Comparison of ENCODE assay signal across 27 mouse cellular contexts in the genomic region with DNA sequence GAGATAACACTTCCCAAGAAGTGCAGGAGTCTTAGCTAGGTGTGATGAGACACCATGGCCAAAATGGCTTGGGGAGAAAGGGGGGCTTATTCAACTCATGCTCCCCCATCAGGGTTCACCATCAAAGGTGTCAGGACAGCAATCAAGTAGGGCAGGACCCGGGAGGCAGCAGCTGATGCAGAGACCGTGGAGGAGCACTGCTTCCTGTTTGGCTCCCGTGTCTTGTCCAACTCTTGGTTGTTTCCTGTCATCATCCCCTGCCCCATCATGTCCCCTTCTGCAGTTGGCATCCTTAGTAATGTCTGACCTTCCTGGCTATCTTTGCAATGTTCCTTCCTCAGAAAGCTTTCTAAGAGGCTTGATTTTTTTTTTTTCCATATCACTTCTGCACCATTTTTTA. TPM values are rescaled to one million over a fixed set of nuclear protein-coding genes. Genes with fewer than 3 reads are reported as not detected.
DNase-seq lines count a peak whose midpoint lies in the region; ATAC-seq lines count a peak whose summit lies in the region.
"Had no signal": no experiment of that assay in that cellular context is flagged by ENCODE, and none has a peak within 500 bp of the region (broad histone marks: within the 10 kb centered on the region; RNA-seq: fewer than 3 reads in every experiment).

No protein-coding gene starts in this region.

- 82% methylated on average over 3 of the region's 3 CpGs for WGBS in hindbrain, embryonic 10.5 days

- no peak for ATAC-seq in megakaryocyte, adult 5-6 weeks (ENCODE audit: poor library complexity, severe bottlenecking)
- ATAC-seq: activated CD4-positive, CD25-positive, alpha-beta regulatory T cell, adult 4 months; CD4-positive, CD25-positive, alpha-beta regulatory T cell, adult 4 months; forebrain, embryonic 14.5 days; forebrain, embryonic 16.5 days; Patski had no signal

- peak; percentile 84 for DNase-seq in heart, adult 11 months
- DNase-seq in heart, postnatal 10 days: no peak
- no peak for DNase-seq in hindbrain, embryonic 10.5 days (ENCODE audit: low spot score)
- DNase-seq: adrenal gland, adult 8-10 months; adrenal gland, postnatal 14 days; adrenal gland, postnatal 36 days; B cell, adult 2 months; cerebellum, adult 11-12 months; cerebellum, adult 2 months; cerebellum, adult 9-10 months; cerebellum, postnatal 10 days; cerebellum, postnatal 25 days; embryo, embryonic 11 days had no signal

- H3K27ac ChIP-seq in hindbrain, embryonic 10.5 days: no peak overlapping the region
- H3K27ac ChIP-seq: embryonic facial prominence, embryonic 13.5 days; embryonic facial prominence, embryonic 15.5 days; forebrain, embryonic 10.5 days; forebrain, embryonic 12.5 days had no signal

- intact Hi-C loops in heart, postnatal 10 days (cut with DNase I): no loop called here

- H3K4me1 ChIP-seq in megakaryocyte, embryonic 14.5 days: peaks cover 33% of the 10 kb centered on the region
- no peaks in the 10 kb centered on the region for H3K4me1 ChIP-seq in hindbrain, embryonic 10.5 days (replicated peaks)
- H3K4me1 ChIP-seq: embryonic facial prominence, embryonic 13.5 days; embryonic facial prominence, embryonic 15.5 days; forebrain, embryonic 10.5 days; forebrain, embryonic 12.5 days had no signal

- H3K4me3 ChIP-seq in megakaryocyte, embryonic 14.5 days (replicated peaks): peak overlapping the region; percentile 56
- no peak overlapping the region for H3K4me3 ChIP-seq in hindbrain, embryonic 10.5 days
- H3K4me3 ChIP-seq: embryonic facial prominence, embryonic 13.5 days; embryonic facial prominence, embryonic 15.5 days; erythroblast, embryonic 14.5 days; forebrain, embryonic 10.5 days; forebrain, embryonic 12.5 days had no signal

- H3K9me3 ChIP-seq in megakaryocyte, embryonic 14.5 days: no peaks in the 10 kb centered on the region
- H3K9me3 ChIP-seq in hindbrain, embryonic 10.5 days: no peaks in the 10 kb centered on the region
- H3K9me3 ChIP-seq: embryonic facial prominence, embryonic 13.5 days; embryonic facial prominence, embryonic 15.5 days; forebrain, embryonic 10.5 days; forebrain, embryonic 12.5 days; G1E had no signal

- peaks cover 4% of the 10 kb centered on the region for H3K27me3 ChIP-seq in megakaryocyte, embryonic 14.5 days (replicated peaks)
- no peaks in the 10 kb centered on the region for H3K27me3 ChIP-seq in hindbrain, embryonic 10.5 days (ENCODE audit: insufficient read depth, poor library complexity, severe bottlenecking)
- H3K27me3 ChIP-seq: CH12.LX; embryonic facial prominence, embryonic 13.5 days; embryonic facial prominence, embryonic 15.5 days; forebrain, embryonic 12.5 days; Patski had no signal

- H3K36me3 ChIP-seq in megakaryocyte, embryonic 14.5 days (replicated peaks; ENCODE audit: low read length): no peaks in the 10 kb centered on the region
- H3K36me3 ChIP-seq in hindbrain, embryonic 10.5 days: no peaks in the 10 kb centered on the region
- H3K36me3 ChIP-seq: embryonic facial prominence, embryonic 13.5 days; embryonic facial prominence, embryonic 15.5 days; forebrain, embryonic 10.5 days; forebrain, embryonic 12.5 days; G1E had no signal

RNA-seq across cellular contexts. Expression of a gene that starts 41.5 kb away (rescaled TPM):
- 10 to 100 TPM; 12.9 to 13.5 TPM for total RNA-seq in heart, postnatal 10 days (2021)
- polyA plus RNA-seq in megakaryocyte, embryonic 14.5 days (2012; ENCODE audit: insufficient read depth, low replicate concordance): 2.3 and 9.1 TPM in 2 replicates
- total RNA-seq in megakaryocyte, adult 5-6 weeks (2015): 21.9 and 25.7 TPM in 2 replicates
- 24.7 and 28.5 TPM in 2 replicates for total RNA-seq in megakaryocyte, adult 5-6 weeks (2017)
- polyA plus RNA-seq in hindbrain, embryonic 10.5 days (2016; fragmentation: Nextera tagmentation; extraction: Ambion mirVana): 13.9 and 17.4 TPM in 2 replicates
